32 mouse cellular contexts compared by ENCODE assay signal in genomic region chr11:115432814-115433213, GRCm38 (mm10). TPM values are rescaled to one million over a fixed set of nuclear protein-coding genes. Genes with fewer than 3 reads are reported as not detected.
A peak's percentile ranks its signal among the peaks of the same experiment; 100 is the strongest.
DNase-seq lines count a peak whose midpoint lies in the region; ATAC-seq and TF ChIP-seq lines count a peak whose summit lies in the region.
"Had no signal": no experiment of that assay in that cellular context is flagged by ENCODE, and none has a peak within 500 bp of the region (broad histone marks: within the 10 kb centered on the region; RNA-seq: fewer than 3 reads in every experiment).

No protein-coding gene starts in this region.

- H3K4me1 ChIP-seq in kidney, embryonic 15.5 days: peaks cover 27% of the 10 kb centered on the region
- peaks cover 29% of the 10 kb centered on the region for H3K4me1 ChIP-seq in liver, embryonic 15.5 days (replicated peaks)
- H3K4me1 ChIP-seq in liver, postnatal 0 days (ENCODE audit: insufficient read depth): peaks cover 15% of the 10 kb centered on the region
- peaks cover 8% of the 10 kb centered on the region; the same call in 1 of the 2 replicates for H3K4me1 ChIP-seq in forebrain, postnatal 0 days (ENCODE audit: insufficient read depth)

- DNase-seq in kidney, adult 9 months: no peak
- DNase-seq in liver: no peak
- peak; percentile 45 for DNase-seq in liver, postnatal 0 days
- no peak for DNase-seq in right cerebral cortex, adult 18-20 months
- DNase-seq in forebrain, postnatal 0 days: no peak
- DNase-seq: adrenal gland, postnatal 25 days; B cell, adult 2 months; cerebellum, postnatal 25 days; embryo, embryonic 11 days; heart, postnatal 14 days; kidney, adult 8-10 months; layer of hippocampus, postnatal 36 days; lung, postnatal 4 days; right cerebral cortex, postnatal 14 days; thymus, postnatal 4 days had no signal

- H3K36me3 ChIP-seq in kidney, embryonic 15.5 days: peaks cover 50% of the 10 kb centered on the region
- H3K36me3 ChIP-seq in liver, embryonic 15.5 days (replicated peaks): peaks cover 37% of the 10 kb centered on the region
- H3K36me3 ChIP-seq in liver, postnatal 0 days (replicated peaks; ENCODE audit: insufficient read depth, low read length): peaks cover 28% of the 10 kb centered on the region
- H3K36me3 ChIP-seq in forebrain, postnatal 0 days (ENCODE audit: insufficient read depth): peaks cover 38% of the 10 kb centered on the region

- H3K9me3 ChIP-seq in kidney, embryonic 15.5 days (replicated peaks): no peaks in the 10 kb centered on the region
- no peaks in the 10 kb centered on the region for H3K9me3 ChIP-seq in liver, embryonic 15.5 days (replicated peaks)
- H3K9me3 ChIP-seq in liver, postnatal 0 days (ENCODE audit: low read length): no peaks in the 10 kb centered on the region
- no peaks in the 10 kb centered on the region for H3K9me3 ChIP-seq in forebrain, postnatal 0 days (ENCODE audit: low read length)
- H3K9me3 ChIP-seq: embryonic facial prominence, embryonic 12.5 days; hindbrain, embryonic 10.5 days; hindbrain, embryonic 15.5 days; megakaryocyte, embryonic 14.5 days; midbrain, embryonic 12.5 days; neural tube, embryonic 13.5 days had no signal

- ATAC-seq in kidney, embryonic 15.5 days (replicated peaks; ENCODE audit: low FRiP score): no peak
- peak; percentile 33 for ATAC-seq in liver, embryonic 15.5 days (ENCODE audit: insufficient read depth)
- ATAC-seq in liver, postnatal 0 days: peak; percentile 80
- no peak for ATAC-seq in forebrain, postnatal 0 days
- ATAC-seq: forebrain, embryonic 16.5 days; inflammation-experienced regulatory T-cells, adult 6 months had no signal

- no peaks in the 10 kb centered on the region for H3K27me3 ChIP-seq in kidney, embryonic 15.5 days
- peaks cover 34% of the 10 kb centered on the region for H3K27me3 ChIP-seq in liver, embryonic 15.5 days
- H3K27me3 ChIP-seq in liver, postnatal 0 days (ENCODE audit: insufficient read depth, low read length): no peaks in the 10 kb centered on the region
- no peaks in the 10 kb centered on the region for H3K27me3 ChIP-seq in forebrain, postnatal 0 days (ENCODE audit: insufficient read depth, low read length)
- H3K27me3 ChIP-seq: embryonic facial prominence, embryonic 12.5 days; hindbrain, embryonic 15.5 days had no signal

- peak overlapping the region; percentile 29 for H3K27ac ChIP-seq in kidney, embryonic 15.5 days
- H3K27ac ChIP-seq in liver, embryonic 15.5 days (replicated peaks): peak overlapping the region; percentile 55; the same call in 1 of the 2 replicates
- peak overlapping the region; percentile 89 for H3K27ac ChIP-seq in liver, postnatal 0 days (ENCODE audit: low read depth)
- no peak overlapping the region for H3K27ac ChIP-seq in forebrain, postnatal 0 days (ENCODE audit: low read depth, low read length)
- H3K27ac ChIP-seq: embryonic facial prominence, embryonic 12.5 days; hindbrain, embryonic 10.5 days; hindbrain, embryonic 15.5 days; liver, embryonic 14.5 days; midbrain, embryonic 12.5 days; neural tube, embryonic 13.5 days had no signal

- no peak overlapping the region for H3K4me2 ChIP-seq in kidney, embryonic 15.5 days
- no peak overlapping the region for H3K4me2 ChIP-seq in liver, embryonic 15.5 days
- no peak overlapping the region for H3K4me2 ChIP-seq in liver, postnatal 0 days (ENCODE audit: low read depth, low read length)
- no peak overlapping the region for H3K4me2 ChIP-seq in forebrain, postnatal 0 days (ENCODE audit: low read depth)
- H3K4me2 ChIP-seq: embryonic facial prominence, embryonic 12.5 days; hindbrain, embryonic 15.5 days; midbrain, embryonic 12.5 days; neural tube, embryonic 13.5 days had no signal

- no peak overlapping the region for H3K4me3 ChIP-seq in kidney, embryonic 15.5 days (replicated peaks)
- H3K4me3 ChIP-seq in liver, embryonic 15.5 days (replicated peaks): no peak overlapping the region
- H3K4me3 ChIP-seq in liver, postnatal 0 days (ENCODE audit: low read depth, low read length): no peak overlapping the region
- no peak overlapping the region for H3K4me3 ChIP-seq in forebrain, postnatal 0 days (ENCODE audit: low read depth, low read length)
- H3K4me3 ChIP-seq: embryonic facial prominence, embryonic 12.5 days; hindbrain, embryonic 10.5 days; hindbrain, embryonic 15.5 days; megakaryocyte, embryonic 14.5 days; midbrain, embryonic 12.5 days; neural tube, embryonic 13.5 days had no signal

- WGBS in kidney, embryonic 15.5 days: 85% methylated on average over 4 of the region's 4 CpGs
- 57% methylated on average over 4 of the region's 4 CpGs for WGBS in liver, embryonic 15.5 days (ENCODE audit: insufficient replicate concordance)
- 65% methylated on average over 4 of the region's 4 CpGs for WGBS in liver, postnatal 0 days (ENCODE audit: insufficient replicate concordance)
- WGBS in forebrain, postnatal 0 days: 79% methylated on average over 4 of the region's 4 CpGs

- TF ChIP-seq EP300 in liver, postnatal 0 days (IDR thresholded peaks at IDR 0.05; ENCODE audit: low read depth): peak; percentile 69

- no peak for TF ChIP-seq CTCF in liver, postnatal 0 days (IDR thresholded peaks at IDR 0.05; ENCODE audit: low read depth)
- no peak for TF ChIP-seq CTCF in forebrain, postnatal 0 days (IDR thresholded peaks at IDR 0.05; ENCODE audit: low read depth)

- H3K9ac ChIP-seq in kidney, embryonic 15.5 days: no peak overlapping the region
- H3K9ac ChIP-seq in liver, embryonic 15.5 days: no peak overlapping the region
- peak overlapping the region; percentile 30; the same call in 1 of the 2 replicates for H3K9ac ChIP-seq in liver, postnatal 0 days (replicated peaks)
- no peak overlapping the region for H3K9ac ChIP-seq in forebrain, postnatal 0 days
- H3K9ac ChIP-seq: embryonic facial prominence, embryonic 12.5 days; hindbrain, embryonic 15.5 days; liver, embryonic 14.5 days; midbrain, embryonic 12.5 days; neural tube, embryonic 13.5 days had no signal

RNA-seq across cellular contexts. Expression of gene Trim80, which starts 7.5 kb away (rescaled TPM):
- polyA plus RNA-seq in kidney, embryonic 15.5 days (2015; fragmentation: Nextera tagmentation; extraction: Ambion mirVana): 0.18 and 0.30 TPM in 2 replicates
- polyA plus RNA-seq in liver, embryonic 15.5 days (2015; fragmentation: Nextera tagmentation; extraction: Ambion mirVana): 0.55 and 0.71 TPM in 2 replicates
- polyA plus RNA-seq in liver, postnatal 0 days (2015; fragmentation: Nextera tagmentation; extraction: Ambion mirVana): 2.1 and 2.8 TPM in 2 replicates
- not detected in 2 replicates for total RNA-seq in forebrain, postnatal 0 days (2014; rRNA removed)
- not detected in 2 replicates for polyA plus RNA-seq in forebrain, postnatal 0 days (2015; fragmentation: Nextera tagmentation; extraction: Ambion mirVana)
- total RNA-seq: gastrocnemius, adult 8-10 months; gastrocnemius, postnatal 4 days; layer of hippocampus, postnatal 36 days had no signal
- polyA plus RNA-seq: embryonic facial prominence, embryonic 12.5 days; forebrain, embryonic 16.5 days; hindbrain, embryonic 15.5 days; inflammation-experienced regulatory T-cells, adult 6 months; limb, embryonic 11.5 days; lung, embryonic 16.5 days; midbrain, embryonic 12.5 days; midbrain, postnatal 0 days; neural tube, embryonic 13.5 days had no signal

RNA-seq across cellular contexts. Expression of gene Kctd2, which starts 12.9 kb away (rescaled TPM):
- 14.1 and 16.4 TPM in 2 replicates for polyA plus RNA-seq in kidney, embryonic 15.5 days (2015; fragmentation: Nextera tagmentation; extraction: Ambion mirVana)
- 4.4 and 5.6 TPM in 2 replicates for polyA plus RNA-seq in liver, embryonic 15.5 days (2015; fragmentation: Nextera tagmentation; extraction: Ambion mirVana)
- polyA plus RNA-seq in liver, postnatal 0 days (2015; fragmentation: Nextera tagmentation; extraction: Ambion mirVana): 5.4 and 6.3 TPM in 2 replicates
- 31.7 TPM in 2 replicates for total RNA-seq in forebrain, postnatal 0 days (2014; rRNA removed)
- polyA plus RNA-seq in forebrain, postnatal 0 days (2015; fragmentation: Nextera tagmentation; extraction: Ambion mirVana): 27.1 and 29.3 TPM in 2 replicates

RNA-seq across cellular contexts. Expression of gene Atp5h, which starts 13.1 kb away (rescaled TPM):
- 1,004 and 1,083 TPM in 2 replicates for polyA plus RNA-seq in kidney, embryonic 15.5 days (2015; fragmentation: Nextera tagmentation; extraction: Ambion mirVana)
- polyA plus RNA-seq in liver, embryonic 15.5 days (2015; fragmentation: Nextera tagmentation; extraction: Ambion mirVana): 453 and 509 TPM in 2 replicates
- polyA plus RNA-seq in liver, postnatal 0 days (2015; fragmentation: Nextera tagmentation; extraction: Ambion mirVana): 857 and 872 TPM in 2 replicates
- 339 and 418 TPM in 2 replicates for total RNA-seq in forebrain, postnatal 0 days (2014; rRNA removed)
- polyA plus RNA-seq in forebrain, postnatal 0 days (2015; fragmentation: Nextera tagmentation; extraction: Ambion mirVana): 808 and 932 TPM in 2 replicates

RNA-seq across cellular contexts. Expression of gene Mrpl58, which starts 29.3 kb away (rescaled TPM):
- 204 and 209 TPM in 2 replicates for polyA plus RNA-seq in kidney, embryonic 15.5 days (2015; fragmentation: Nextera tagmentation; extraction: Ambion mirVana)
- polyA plus RNA-seq in liver, embryonic 15.5 days (2015; fragmentation: Nextera tagmentation; extraction: Ambion mirVana): 78.1 and 78.7 TPM in 2 replicates
- polyA plus RNA-seq in liver, postnatal 0 days (2015; fragmentation: Nextera tagmentation; extraction: Ambion mirVana): 88.0 and 91.6 TPM in 2 replicates
- total RNA-seq in forebrain, postnatal 0 days (2014; rRNA removed): 82.1 and 86.1 TPM in 2 replicates
- 201 and 203 TPM in 2 replicates for polyA plus RNA-seq in forebrain, postnatal 0 days (2015; fragmentation: Nextera tagmentation; extraction: Ambion mirVana)

RNA-seq across cellular contexts. Expression of gene Slc16a5, which starts 29.5 kb away (rescaled TPM):
- 15.8 and 22.3 TPM in 2 replicates for polyA plus RNA-seq in kidney, embryonic 15.5 days (2015; fragmentation: Nextera tagmentation; extraction: Ambion mirVana)
- 0.08 and 0.15 TPM in 2 replicates for polyA plus RNA-seq in liver, embryonic 15.5 days (2015; fragmentation: Nextera tagmentation; extraction: Ambion mirVana)
- 10.4 and 11.5 TPM in 2 replicates for polyA plus RNA-seq in liver, postnatal 0 days (2015; fragmentation: Nextera tagmentation; extraction: Ambion mirVana)
- not detected in 2 replicates for total RNA-seq in forebrain, postnatal 0 days (2014; rRNA removed)
- polyA plus RNA-seq in forebrain, postnatal 0 days (2015; fragmentation: Nextera tagmentation; extraction: Ambion mirVana): 0.06 and 0.07 TPM in 2 replicates
- total RNA-seq: adrenal gland, adult 18-20 months; adrenal gland, postnatal 25 days; gastrocnemius, adult 8-10 months; gastrocnemius, postnatal 4 days; layer of hippocampus, postnatal 36 days; midbrain, postnatal 0 days had no signal
- polyA plus RNA-seq: forebrain, embryonic 16.5 days; hindbrain, embryonic 10.5 days had no signal

Comparison
In these comparisons a context has a peak if more than half of its experiments do, and no peak if none do; other contexts are left out.
1. ATAC-seq: peak in liver, embryonic 15.5 days (single experiment) and liver, postnatal 0 days (single experiment); none in kidney, embryonic 15.5 days (single experiment) and forebrain, postnatal 0 days (single experiment).